Mouse (Mus musculus): Measurements from ENCODE around the gene Stk35. TPM values are rescaled to one million over a fixed set of nuclear protein-coding genes. Genes with fewer than 3 reads are reported as not detected.

Gene Stk35
- total RNA-seq, 2 experiments from 2014 or later: 25.1 to 26.2 TPM

Other genes starting within 250 kb of the Stk35 start
- gene Sirpa, start 207.7 kb upstream of the Stk35 start, total RNA-seq (2021): 10 to 100 TPM; 42.1 to 60.6 TPM
- gene Pdyn, start 100.7 kb upstream of the Stk35 start, total RNA-seq (2021): not detected
- 1 to 10 TPM in 1 of 2 experiments, under 1 TPM in 1; 0.10 to 5.3 TPM for gene Tgm3, start 211.8 kb downstream of the Stk35 start, total RNA-seq (2021)

Data from adrenal gland, adult 18-20 months (tissue).